Mouse (Mus musculus): Measurements from ENCODE around the gene Ak9.

DNA sequence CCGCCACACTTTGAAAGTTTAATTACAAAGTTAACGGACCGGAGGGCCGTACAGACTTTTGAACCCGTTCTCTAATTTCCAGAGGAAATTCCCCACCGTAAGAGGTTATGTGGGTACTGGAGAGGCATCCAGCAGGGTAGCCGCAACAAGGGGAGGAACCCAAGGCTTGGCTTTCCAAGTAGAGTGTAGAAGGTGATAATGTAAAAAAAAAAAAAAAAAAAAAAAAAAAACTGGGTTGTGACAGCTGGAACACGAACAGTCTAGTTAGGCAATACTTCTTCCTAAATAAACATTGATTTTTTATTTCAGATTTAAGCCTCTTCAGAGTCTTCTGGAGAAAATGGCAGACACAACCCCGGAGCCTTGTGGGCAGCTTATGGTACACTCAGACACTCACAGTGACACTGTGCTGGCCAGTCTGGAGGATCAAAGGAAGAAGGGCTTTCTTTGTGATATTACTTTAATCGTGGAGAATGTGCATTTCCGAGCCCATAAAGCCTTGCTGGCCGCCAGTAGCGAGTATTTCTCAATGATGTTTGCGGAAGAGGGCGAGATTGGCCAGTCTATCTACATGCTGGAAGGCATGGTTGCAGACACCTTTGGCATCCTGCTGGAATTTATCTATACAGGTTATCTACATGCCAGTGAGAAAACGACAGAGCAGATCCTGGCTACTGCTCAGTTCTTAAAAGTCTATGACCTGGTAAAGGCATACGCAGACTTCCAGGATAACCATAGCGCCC lies 147.2 kb downstream of the Ak9 start:
- no peak for TF ChIP-seq CTCF (IDR thresholded peaks at IDR 0.05 in 2 of 3, conservative IDR thresholded peaks at IDR 0.05 in 1 of 3; ENCODE audit: control insufficient read depth in 1 of 3, insufficient read depth in 1 of 3, low read depth in 2 of 3, low read length in 3 of 3, poor library complexity in 1 of 3, severe bottlenecking in 1 of 3)
- no peak for TF ChIP-seq TAL1 (IDR thresholded peaks at IDR 0.05; ENCODE audit: low read length)
- TF ChIP-seq POLR2A (IDR thresholded peaks at IDR 0.05; ENCODE audit: control insufficient read depth in 1 of 2, insufficient read depth in 1 of 2, low read depth in 1 of 2, low read length in 2 of 2, poor library complexity in 1 of 2): no peak
- no peak for TF ChIP-seq MAFK (IDR thresholded peaks at IDR 0.05; ENCODE audit: borderline replicate concordance, low read depth, low read length)
- no peak for TF ChIP-seq CHD1 (IDR thresholded peaks at IDR 0.05; ENCODE audit: low read depth, low read length)
- no peak for TF ChIP-seq CHD2 (IDR thresholded peaks at IDR 0.05; ENCODE audit: low read length)
- no peak for TF ChIP-seq GABPA (IDR thresholded peaks at IDR 0.05; ENCODE audit: low read depth, low read length)
- no peak for TF ChIP-seq MAX (IDR thresholded peaks at IDR 0.05; ENCODE audit: low read length)
- no peak for TF ChIP-seq MEF2A (IDR thresholded peaks at IDR 0.05; ENCODE audit: extremely low read depth, insufficient replicate concordance, low read depth, low read length, poor library complexity, severe bottlenecking)
- TF ChIP-seq EP300 (IDR thresholded peaks at IDR 0.05; ENCODE audit: low read depth in 1 of 2, low read length in 2 of 2): no peak

All from MEL (cell line).